Mouse (Mus musculus) liver, embryonic 11.5 days (tissue): ENCODE measurements around the gene Gm20605. TPM values are rescaled to one million over a fixed set of nuclear protein-coding genes. Genes with fewer than 3 reads are reported as not detected.
A peak's percentile ranks its signal among the peaks of the same experiment; 100 is the strongest.

Experiments
- ATAC-seq: fragments of 200-750 bp; cut with Nextera tagmentation; replicated peaks from 2 replicates; pipeline ENCODE4 v1.8.0; 2017; ENCODE audit warnings: moderate number of reproducible peaks, mild to moderate bottlenecking, moderate TSS enrichment, moderate library complexity; ENCODE audit not compliant: low FRiP score
- DNase-seq: peaks from one replicate; pipeline ENCODE4 v3.0.0-alpha.2; 2017; ENCODE audit warnings: low spot score
- H3K27ac ChIP-seq: fragments of 300-500 bp; sonication (generic); 2 replicates; pipeline ENCODE4 v1.5.1; 2014; ENCODE audit warnings: mild to moderate bottlenecking, low read depth, low read length, control low read depth
- H3K27me3 ChIP-seq: fragments of 300-500 bp; sonication (generic); replicated peaks from 2 replicates; pipeline ENCODE4 v1.6.1; 2014; ENCODE audit warnings: low read length, mixed read lengths; ENCODE audit not compliant: control insufficient read depth, insufficient read depth
- H3K36me3 ChIP-seq: fragments of 300-500 bp; sonication (generic); 2 replicates; pipeline ENCODE4 v1.6.1; 2014; ENCODE audit warnings: mild to moderate bottlenecking, low read length, moderate library complexity, mixed read lengths; ENCODE audit not compliant: control insufficient read depth, insufficient read depth
- H3K4me1 ChIP-seq: fragments of 300-500 bp; sonication (generic); replicated peaks from 2 replicates; pipeline ENCODE4 v1.6.1; 2014; ENCODE audit warnings: low read length, mixed read lengths; ENCODE audit not compliant: control insufficient read depth, insufficient read depth
- H3K4me2 ChIP-seq: fragments of 300-500 bp; sonication (generic); 2 replicates; pipeline ENCODE4 v1.6.1; 2014; ENCODE audit warnings: mild to moderate bottlenecking, control low read depth, moderate library complexity
- H3K4me3 ChIP-seq: fragments of 300-500 bp; sonication (generic); 2 replicates; pipeline ENCODE4 v1.5.1; 2014; ENCODE audit warnings: low read depth, low read length, control low read depth
- H3K9ac ChIP-seq: fragments of 300-500 bp; sonication (generic); 2 replicates; pipeline ENCODE4 v1.6.1; 2014; ENCODE audit warnings: low read depth, low read length, control low read depth
- H3K9me3 ChIP-seq: fragments of 300-500 bp; sonication (generic); 2 replicates; pipeline ENCODE4 v1.6.1; 2016; ENCODE audit warnings: low read length, inconsistent platforms, mixed read lengths; ENCODE audit not compliant: control insufficient read depth
- WGBS: fragments of 180-500 bp; shearing (Covaris S2); extraction: QIAGEN DNeasy Blood & Tissue Kit; methylation state at CpG from one replicate; pipeline ENCODE4 v1.1.7; 2014; 5-methylcytosine and 5-hydroxymethylcytosine counted together
- polyA plus RNA-seq: library from polyadenylated mRNA; unstranded; fragments of >200 nt; fragmentation: Nextera tagmentation; extraction: Ambion mirVana; gene quantifications from 2 replicates; pipeline ENCODE4 v1.2.1, GENCODE M21; 2014

Gm20605 gene
- polyA plus RNA-seq, 1 experiment from 2014 or later, result 13.2 TPM

- H3K4me2 ChIP-seq, result peak overlapping the region; percentile 96
- no peaks in the 10 kb centered on the region for H3K9me3 ChIP-seq
- ATAC-seq, result no peak
- peak overlapping the region; percentile 73 for H3K4me3 ChIP-seq
- peaks cover 39% of the 10 kb centered on the region for H3K4me1 ChIP-seq
- 10% methylated on average over 28 of the region's 28 CpGs for WGBS
- H3K27me3 ChIP-seq, result no peaks in the 10 kb centered on the region
- peaks cover 11% of the 10 kb centered on the region for H3K36me3 ChIP-seq
- peak overlapping the region; percentile 70 for H3K27ac ChIP-seq
- H3K9ac ChIP-seq, result peak overlapping the region; percentile 78
- peak; percentile 51 for DNase-seq
Observed at GRCm38 (mm10) chr5:137683388-137684293, 54.7 kb downstream of the Gm20605 start.

GRCm38 (mm10) chr5:137684294-137685123 lies 55.5 kb downstream of the Gm20605 start, which contains the start of gene Agfg2:
Gene Agfg2, minus strand, starts transcription at chr5:137684726.
- Histone ChIP-seq H3K4me1 (peaks cover 39% of the 10 kb centered on the region), H3K4me3 (peak within 1 kb of the TSS; percentile 73), H3K27ac (peak within 1 kb of the TSS; percentile 87), H3K4me2 (peak within 1 kb of the TSS; percentile 96), H3K36me3 (peaks cover 7% of the 10 kb centered on the region), H3K9me3 (no peaks in the 10 kb centered on the region), H3K27me3 (no peaks in the 10 kb centered on the region), H3K9ac (peak within 1 kb of the TSS; percentile 78)
- peak; percentile 97 for DNase-seq
- peak; percentile 88 for ATAC-seq
- under 1% methylated on average over 61 of the region's 62 CpGs for WGBS

- Histone ChIP-seq H3K9ac (peak overlapping the region; percentile 42), H3K36me3 (peaks cover 3% of the 10 kb centered on the region; the same call in 1 of the 2 replicates), H3K4me1 (peaks cover 39% of the 10 kb centered on the region), H3K27me3 (no peaks in the 10 kb centered on the region), H3K4me2 (peak overlapping the region; percentile 59), H3K9me3 (no peaks in the 10 kb centered on the region), H3K27ac (peak overlapping the region; percentile 87), H3K4me3 (no peak overlapping the region; the same call in 1 of the 2 replicates)
- DNase-seq (no peak), ATAC-seq (no peak)
- 58% methylated on average over 3 of the region's 3 CpGs for WGBS
Observed at GRCm38 (mm10) chr5:137685653-137686052, 56.7 kb downstream of the Gm20605 start.

- H3K4me1 ChIP-seq, result peaks cover 35% of the 10 kb centered on the region
- H3K9me3 ChIP-seq, result no peaks in the 10 kb centered on the region
- no peak overlapping the region; the same call in 1 of the 2 replicates for H3K4me3 ChIP-seq
- peak overlapping the region; percentile 59 for H3K4me2 ChIP-seq
- peak; percentile 89 for ATAC-seq
- DNase-seq, result peak; percentile 62
- H3K9ac ChIP-seq, result peak overlapping the region; percentile 42
- peak overlapping the region; percentile 87 for H3K27ac ChIP-seq
- H3K27me3 ChIP-seq, result no peaks in the 10 kb centered on the region
- H3K36me3 ChIP-seq, result peaks cover 3% of the 10 kb centered on the region; the same call in 1 of the 2 replicates
- 39% methylated on average over 6 of the region's 6 CpGs for WGBS
Observed at GRCm38 (mm10) chr5:137686127-137686790, 57.3 kb downstream of the Gm20605 start.

GRCm38 (mm10) chr5:137689974-137690373 lies 61.0 kb downstream of the Gm20605 start:
- Histone ChIP-seq H3K4me1 (peaks cover 17% of the 10 kb centered on the region), H3K27me3 (no peaks in the 10 kb centered on the region), H3K4me2 (no peak overlapping the region), H3K9me3 (no peaks in the 10 kb centered on the region), H3K27ac (no peak overlapping the region), H3K36me3 (no peaks in the 10 kb centered on the region), H3K9ac (no peak overlapping the region), H3K4me3 (no peak overlapping the region)
- no peak for DNase-seq
- ATAC-seq, result no peak
- WGBS, result 83% methylated on average over 3 of the region's 3 CpGs

GRCm38 (mm10) chr5:137690531-137690930 lies 61.6 kb downstream of the Gm20605 start:
- H3K27me3 ChIP-seq, result no peaks in the 10 kb centered on the region
- no peak overlapping the region for H3K4me3 ChIP-seq
- no peaks in the 10 kb centered on the region for H3K9me3 ChIP-seq
- no peak overlapping the region for H3K27ac ChIP-seq
- no peak overlapping the region for H3K4me2 ChIP-seq
- peaks cover 11% of the 10 kb centered on the region for H3K4me1 ChIP-seq
- no peaks in the 10 kb centered on the region for H3K36me3 ChIP-seq
- DNase-seq (no peak), ATAC-seq (no peak)
- WGBS, result 54% methylated on average over 9 of the region's 9 CpGs
- H3K9ac ChIP-seq, result no peak overlapping the region

- Histone ChIP-seq H3K27ac (no peak overlapping the region), H3K4me3 (no peak overlapping the region), H3K36me3 (no peaks in the 10 kb centered on the region), H3K9me3 (no peaks in the 10 kb centered on the region), H3K27me3 (no peaks in the 10 kb centered on the region), H3K4me2 (no peak overlapping the region), H3K4me1 (peaks cover 3% of the 10 kb centered on the region), H3K9ac (no peak overlapping the region)
- 65% methylated on average over 1 of the region's 1 CpGs for WGBS
- ATAC-seq, result no peak
- DNase-seq, result no peak
Observed at GRCm38 (mm10) chr5:137691881-137692280, 62.9 kb downstream of the Gm20605 start.
